In the genomic region with DNA sequence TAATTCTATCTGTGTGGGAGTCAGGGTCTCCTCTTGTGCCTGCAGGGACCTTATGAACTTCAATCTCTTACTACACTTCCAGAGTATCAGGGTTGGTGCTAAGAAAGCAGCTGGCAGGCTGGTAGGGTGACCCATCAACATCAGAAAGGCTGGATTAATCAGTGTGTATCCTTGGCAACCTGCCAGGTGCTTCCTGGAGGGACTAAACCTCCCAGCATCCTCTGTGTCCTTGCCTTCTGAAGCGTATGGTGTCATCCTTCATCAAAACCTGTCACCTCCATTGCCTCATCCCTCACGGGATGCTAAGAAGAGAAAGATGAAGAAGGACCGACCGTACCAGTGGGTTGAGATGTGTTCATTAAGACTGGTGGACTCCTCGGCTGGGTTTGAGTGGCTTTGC, we compare ENCODE assay signal across 9 mouse cellular contexts. TPM values are rescaled to one million over a fixed set of nuclear protein-coding genes. Genes with fewer than 3 reads are reported as not detected.
DNase-seq lines count a peak whose midpoint lies in the region; ATAC-seq lines count a peak whose summit lies in the region.
"Had no signal": no experiment of that assay in that cellular context is flagged by ENCODE, and none has a peak within 500 bp of the region (broad histone marks: within the 10 kb centered on the region; RNA-seq: fewer than 3 reads in every experiment).

No protein-coding gene starts in this region.

- no peaks in the 10 kb centered on the region for H3K36me3 ChIP-seq in forebrain, embryonic 12.5 days (replicated peaks)
- H3K36me3 ChIP-seq in limb, embryonic 13.5 days = peaks cover 32% of the 10 kb centered on the region

- no peak overlapping the region; the same call in 1 of the 2 replicates for H3K4me2 ChIP-seq in forebrain, embryonic 12.5 days
- no peak overlapping the region for H3K4me2 ChIP-seq in limb, embryonic 13.5 days (replicated peaks)

- 50% methylated on average over 5 of the region's 5 CpGs for WGBS in forebrain, embryonic 12.5 days
- WGBS in limb, embryonic 13.5 days = 81% methylated on average over 5 of the region's 5 CpGs

- peak; percentile 27 to 85 for DNase-seq in adrenal gland, adult (ENCODE audit: inconsistent age in 2 of 2, low spot score in 1 of 2)
- no peak for DNase-seq in adrenal gland, postnatal 4 days (ENCODE audit: low spot score in 2 of 2)
- DNase-seq in NIH3T3 (ENCODE audit: low read depth) = peak; percentile 36
- no peak for DNase-seq in layer of hippocampus, postnatal 25 days (ENCODE audit: extremely low spot score in 1 of 2, low spot score in 1 of 2)

- ATAC-seq in forebrain, embryonic 12.5 days (ENCODE audit: low FRiP score) = peak; percentile 55
- ATAC-seq in limb, embryonic 13.5 days (ENCODE audit: low FRiP score, low read depth) = no peak
- ATAC-seq in erythroid progenitor cell, adult 5-6 weeks (replicated peaks; ENCODE audit: low FRiP score, poor library complexity, severe bottlenecking) = no peak
- no peak for ATAC-seq in megakaryocyte-erythroid progenitor cell, adult 5-6 weeks (replicated peaks; ENCODE audit: low FRiP score, low TSS enrichment, poor library complexity, severe bottlenecking)

- H3K4me3 ChIP-seq in forebrain, embryonic 12.5 days (replicated peaks) = no peak overlapping the region
- no peak overlapping the region for H3K4me3 ChIP-seq in limb, embryonic 13.5 days

- H3K9ac ChIP-seq in forebrain, embryonic 12.5 days = no peak overlapping the region
- no peak overlapping the region for H3K9ac ChIP-seq in limb, embryonic 13.5 days

- H3K27ac ChIP-seq in forebrain, embryonic 12.5 days = peak overlapping the region; percentile 63; the same call in 1 of the 2 replicates
- peak overlapping the region; percentile 16; the same call in 1 of the 2 replicates for H3K27ac ChIP-seq in limb, embryonic 13.5 days

- no peaks in the 10 kb centered on the region for H3K9me3 ChIP-seq in forebrain, embryonic 12.5 days
- H3K9me3 ChIP-seq in limb, embryonic 13.5 days = no peaks in the 10 kb centered on the region

- no peaks in the 10 kb centered on the region for H3K27me3 ChIP-seq in forebrain, embryonic 12.5 days
- no peaks in the 10 kb centered on the region for H3K27me3 ChIP-seq in limb, embryonic 13.5 days

- H3K4me1 ChIP-seq in forebrain, embryonic 12.5 days = peaks cover 29% of the 10 kb centered on the region
- H3K4me1 ChIP-seq in limb, embryonic 13.5 days = peaks cover 49% of the 10 kb centered on the region

RNA-seq across cellular contexts. Expression of gene Clmp, which starts 8.0 kb away (rescaled TPM):
- 10 to 100 TPM; 13.0 to 16.6 TPM for total RNA-seq in adrenal gland, postnatal 4 days (2021)
- polyA plus RNA-seq in forebrain, embryonic 12.5 days (2016; fragmentation: Nextera tagmentation; extraction: Ambion mirVana) = 24.7 and 31.0 TPM in 2 replicates
- polyA plus RNA-seq in limb, embryonic 13.5 days (2015; fragmentation: Nextera tagmentation; extraction: Ambion mirVana) = 62.8 and 64.1 TPM in 2 replicates
- total RNA-seq in erythroid progenitor cell, adult 5-6 weeks (2015; ENCODE audit: low replicate concordance) = not detected in 2 replicates
- 1.3 TPM in 1 of 2 replicates, not detected in the other for total RNA-seq in erythroid progenitor cell, adult 5-6 weeks (2017; ENCODE audit: low replicate concordance)
- not detected in 2 replicates for total RNA-seq in megakaryocyte-erythroid progenitor cell, adult 5-6 weeks (2014; fragmentation: Nextera tagmentation)
- total RNA-seq in megakaryocyte-erythroid progenitor cell, adult 5-6 weeks (2017) = 0.19 and 0.27 TPM in 2 replicates
- total RNA-seq in layer of hippocampus, postnatal 25 days (2021) = 10 to 100 TPM; 27.2 to 30.0 TPM

RNA-seq across cellular contexts. Expression of gene Gm21915, which starts 23.4 kb away (rescaled TPM):
- total RNA-seq in adrenal gland, postnatal 4 days (2021) = not detected
- not detected in 2 replicates for polyA plus RNA-seq in forebrain, embryonic 12.5 days (2016; fragmentation: Nextera tagmentation; extraction: Ambion mirVana)
- not detected in 2 replicates for polyA plus RNA-seq in limb, embryonic 13.5 days (2015; fragmentation: Nextera tagmentation; extraction: Ambion mirVana)
- total RNA-seq in erythroid progenitor cell, adult 5-6 weeks (2015; ENCODE audit: low replicate concordance) = not detected in 2 replicates
- not detected in 2 replicates for total RNA-seq in erythroid progenitor cell, adult 5-6 weeks (2017; ENCODE audit: low replicate concordance)
- not detected in 2 replicates for total RNA-seq in megakaryocyte-erythroid progenitor cell, adult 5-6 weeks (2014; fragmentation: Nextera tagmentation)
- not detected in 2 replicates for total RNA-seq in megakaryocyte-erythroid progenitor cell, adult 5-6 weeks (2017)
- total RNA-seq in layer of hippocampus, postnatal 25 days (2021) = not detected
- polyA plus RNA-seq: large intestine, adult 2 months had no signal

Comparison
In these comparisons a context has a peak if more than half of its experiments do, and no peak if none do; other contexts are left out.
1. DNase-seq: peak in adrenal gland, adult (2 of 2) and NIH3T3 (single experiment); none in adrenal gland, postnatal 4 days (0 of 2) and layer of hippocampus, postnatal 25 days (0 of 2).
2. RNA of gene Clmp, which starts 8.0 kb away (total RNA-seq): 27.2 to 30.0 TPM in layer of hippocampus, postnatal 25 days and 13.0 to 16.6 TPM in adrenal gland, postnatal 4 days; 1.3 TPM in erythroid progenitor cell, adult 5-6 weeks and 0.19 to 0.27 TPM in megakaryocyte-erythroid progenitor cell, adult 5-6 weeks; every median in the first group is over 4 times any median in the second.